Mouse (Mus musculus): ENCODE measurements around the gene Dnaic1. TPM values are rescaled to one million over a fixed set of nuclear protein-coding genes. Genes with fewer than 3 reads are reported as not detected.

Dnaic1 gene
- polyA plus RNA-seq, 1 experiment from 2014 or later, result 5.1 TPM

DNA sequence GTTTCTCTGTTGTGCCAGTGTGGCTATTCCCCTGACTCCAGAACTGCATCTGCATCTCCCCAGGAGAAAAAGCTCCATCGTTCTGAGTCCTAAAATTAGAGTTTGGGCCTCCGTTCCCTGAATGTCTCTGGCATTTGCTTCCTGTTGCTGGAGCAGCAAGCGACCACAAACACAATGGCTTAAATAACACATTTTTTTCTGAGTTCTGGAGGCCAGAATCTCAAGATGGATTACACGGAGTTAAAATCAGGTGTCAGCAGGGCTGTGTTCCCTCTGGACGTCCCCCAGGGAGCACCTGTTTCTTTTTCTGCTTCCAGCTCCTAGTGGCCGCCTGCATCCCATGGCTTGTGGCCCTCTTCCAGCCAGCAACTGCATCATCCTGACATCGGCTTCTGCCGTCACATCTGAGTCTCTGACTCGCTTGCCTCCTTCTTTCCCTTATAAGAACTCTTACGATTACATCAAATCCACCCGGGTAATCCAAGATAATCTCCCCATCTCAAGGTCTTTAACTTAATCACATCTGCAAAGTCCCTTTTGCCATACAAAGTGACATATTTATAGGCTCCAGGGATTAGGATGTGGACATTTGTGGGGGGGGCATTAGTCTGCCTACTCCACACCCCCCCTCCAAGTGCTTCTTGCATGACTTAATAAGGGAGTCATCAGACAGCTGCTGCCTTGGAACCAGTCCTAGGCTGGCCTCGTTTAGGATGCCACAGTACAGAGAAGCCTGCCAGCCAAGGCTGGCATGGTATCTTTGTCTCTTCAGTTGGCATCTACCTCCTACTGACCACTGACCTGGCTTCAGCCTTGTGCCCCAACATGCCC lies 49.6 kb downstream of the Dnaic1 start:
- Histone ChIP-seq H3K4me1 (ENCODE audit: control insufficient read depth, insufficient read depth, low read length) (peaks cover 8% of the 10 kb centered on the region), H3K36me3 (ENCODE audit: control insufficient read depth, insufficient read depth, low read length) (no peaks in the 10 kb centered on the region), H3K4me3 (replicated peaks; ENCODE audit: low read length) (no peak overlapping the region), H3K27ac (ENCODE audit: low read length) (peak overlapping the region; percentile 56), H3K9me3 (replicated peaks; ENCODE audit: control insufficient read depth, low read length) (no peaks in the 10 kb centered on the region), H3K27me3 (ENCODE audit: control insufficient read depth, insufficient read depth, low read length) (no peaks in the 10 kb centered on the region; the same call in 1 of the 2 replicates), H3K4me2 (ENCODE audit: low read depth, low read length) (no peak overlapping the region), H3K9ac (ENCODE audit: low read length) (no peak overlapping the region)
- peak; percentile 71 for ATAC-seq (ENCODE audit: insufficient read depth, low FRiP score)
- 38% methylated on average over 12 of the region's 12 CpGs for WGBS

DNA sequence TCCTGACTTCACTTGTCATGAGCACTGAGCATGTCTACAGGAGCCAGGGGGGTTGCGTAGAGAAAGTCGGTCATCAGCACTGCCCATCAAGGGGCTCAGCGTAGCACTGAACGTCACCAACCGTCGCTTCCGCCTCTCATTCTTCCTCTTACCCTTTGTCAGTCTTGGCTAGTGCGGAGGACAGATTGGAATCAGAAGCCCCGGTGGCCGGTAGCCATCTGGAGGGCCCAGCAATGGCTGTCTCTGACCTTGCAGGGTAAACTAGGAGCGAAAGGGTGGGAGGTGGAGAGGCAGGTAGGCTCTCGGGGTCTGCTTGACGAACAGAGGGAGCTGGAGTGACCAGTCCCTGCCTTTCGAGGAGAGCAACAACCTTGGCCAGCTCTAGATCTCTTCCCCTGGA lies 52.5 kb downstream of the Dnaic1 start:
- Histone ChIP-seq H3K36me3 (ENCODE audit: control insufficient read depth, insufficient read depth, low read length) (no peaks in the 10 kb centered on the region), H3K9me3 (replicated peaks; ENCODE audit: control insufficient read depth, low read length) (no peaks in the 10 kb centered on the region), H3K27me3 (ENCODE audit: control insufficient read depth, insufficient read depth, low read length) (no peaks in the 10 kb centered on the region; the same call in 1 of the 2 replicates), H3K4me1 (ENCODE audit: control insufficient read depth, insufficient read depth, low read length) (peaks cover 4% of the 10 kb centered on the region), H3K4me3 (replicated peaks; ENCODE audit: low read length) (no peak overlapping the region), H3K9ac (ENCODE audit: low read length) (no peak overlapping the region), H3K27ac (ENCODE audit: low read length) (no peak overlapping the region), H3K4me2 (ENCODE audit: low read depth, low read length) (no peak overlapping the region)
- WGBS, result 88% methylated on average over 14 of the region's 14 CpGs
- no peak for ATAC-seq (ENCODE audit: insufficient read depth, low FRiP score)

DNA sequence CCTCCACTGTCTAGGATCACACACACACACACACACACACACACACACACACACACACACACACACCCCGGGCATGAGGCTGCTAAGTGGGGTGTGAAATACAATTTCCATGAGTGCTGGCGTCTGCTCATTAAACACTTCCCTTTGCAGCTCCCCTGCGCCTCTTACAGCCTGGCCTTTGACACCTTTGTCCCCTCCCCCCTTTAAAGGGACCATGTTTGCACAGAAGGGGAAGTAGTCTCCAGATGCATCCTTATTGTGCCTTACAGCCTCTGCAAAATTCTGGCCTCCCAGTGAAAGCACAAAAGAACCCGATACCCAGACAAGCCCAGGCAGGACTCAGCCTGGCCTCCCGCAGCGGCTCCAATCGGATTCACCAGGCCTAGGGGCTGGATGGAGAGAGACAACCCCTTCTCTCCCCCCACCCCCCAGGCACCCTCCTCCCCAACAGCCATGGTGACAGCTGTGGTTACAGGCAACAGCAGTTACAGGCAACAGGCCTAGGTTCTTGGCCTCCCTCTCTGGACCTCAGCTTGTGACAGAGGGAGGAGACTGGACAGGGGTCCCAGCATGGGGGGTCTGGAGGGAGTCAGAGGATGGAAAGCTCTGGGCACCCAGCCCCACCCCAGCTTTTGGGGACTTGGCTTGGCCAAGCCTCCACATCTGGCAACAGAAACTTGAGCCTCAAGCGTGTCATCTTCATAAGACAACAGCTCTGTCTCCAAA lies 58.8 kb downstream of the Dnaic1 start:
- Histone ChIP-seq H3K9me3 (replicated peaks; ENCODE audit: control insufficient read depth, low read length) (no peaks in the 10 kb centered on the region), H3K4me3 (replicated peaks; ENCODE audit: low read length) (no peak overlapping the region), H3K27me3 (ENCODE audit: control insufficient read depth, insufficient read depth, low read length) (no peaks in the 10 kb centered on the region), H3K9ac (ENCODE audit: low read length) (no peak overlapping the region), H3K27ac (ENCODE audit: low read length) (peak overlapping the region; percentile 52), H3K4me1 (ENCODE audit: control insufficient read depth, insufficient read depth, low read length) (peaks cover 34% of the 10 kb centered on the region), H3K4me2 (ENCODE audit: low read depth, low read length) (no peak overlapping the region), H3K36me3 (ENCODE audit: control insufficient read depth, insufficient read depth, low read length) (no peaks in the 10 kb centered on the region)
- ATAC-seq (ENCODE audit: insufficient read depth, low FRiP score), result peak; percentile 82
- 13% methylated on average over 8 of the region's 8 CpGs for WGBS

DNA sequence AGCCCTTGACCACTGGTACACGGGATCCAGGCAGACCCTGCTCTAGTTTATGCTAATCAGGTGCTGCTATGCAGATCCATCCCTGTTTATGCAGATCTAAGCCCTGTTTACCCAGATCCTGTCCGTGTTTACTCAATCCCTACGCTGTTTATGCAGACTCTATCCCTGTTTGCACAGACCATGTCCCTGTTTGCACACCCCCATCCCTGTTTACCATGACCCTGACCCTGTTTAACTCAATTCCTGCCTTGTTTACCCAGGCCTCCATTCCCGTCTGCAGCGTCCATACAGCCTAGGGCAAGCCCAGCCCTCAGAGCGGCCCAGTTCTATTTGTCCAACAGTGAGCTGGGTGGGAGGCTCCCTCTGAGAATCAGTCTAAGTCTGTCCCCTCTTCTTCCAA lies 60.6 kb downstream of the Dnaic1 start:
- 0 out of 2 replicates have a peak, but pooled peaks have one; percentile 41 for ATAC-seq (ENCODE audit: insufficient read depth, low FRiP score)
- Histone ChIP-seq H3K4me3 (replicated peaks; ENCODE audit: low read length) (no peak overlapping the region), H3K36me3 (ENCODE audit: control insufficient read depth, insufficient read depth, low read length) (no peaks in the 10 kb centered on the region), H3K9me3 (replicated peaks; ENCODE audit: control insufficient read depth, low read length) (no peaks in the 10 kb centered on the region), H3K27me3 (ENCODE audit: control insufficient read depth, insufficient read depth, low read length) (no peaks in the 10 kb centered on the region), H3K4me1 (ENCODE audit: control insufficient read depth, insufficient read depth, low read length) (peaks cover 34% of the 10 kb centered on the region), H3K9ac (ENCODE audit: low read length) (no peak overlapping the region), H3K4me2 (ENCODE audit: low read depth, low read length) (no peak overlapping the region), H3K27ac (ENCODE audit: low read length) (peak overlapping the region; percentile 44; the same call in 1 of the 2 replicates)
- 28% methylated on average over 6 of the region's 6 CpGs for WGBS

DNA sequence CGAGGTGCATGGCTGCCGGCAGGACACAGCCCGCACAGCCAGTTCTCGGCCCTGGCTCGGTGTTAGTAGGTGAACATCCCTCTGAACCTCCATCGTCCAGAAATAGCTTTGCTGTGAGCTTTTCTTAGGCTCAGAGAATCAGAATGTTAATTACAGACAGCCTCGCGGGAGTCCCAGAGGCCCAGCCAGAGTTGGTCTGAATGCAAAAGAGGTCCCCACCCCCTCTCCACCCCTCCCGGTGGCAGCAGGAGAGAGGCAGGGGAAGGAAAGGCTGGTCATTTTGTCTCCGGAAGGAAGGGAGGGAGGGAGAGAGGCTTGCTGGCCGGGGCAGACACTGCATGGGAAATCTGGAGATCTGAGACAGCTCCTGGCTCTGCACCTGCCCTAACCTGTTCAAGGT lies 61.8 kb downstream of the Dnaic1 start:
- Histone ChIP-seq H3K4me3 (replicated peaks; ENCODE audit: low read length) (no peak overlapping the region), H3K9me3 (replicated peaks; ENCODE audit: control insufficient read depth, low read length) (no peaks in the 10 kb centered on the region), H3K9ac (ENCODE audit: low read length) (peak overlapping the region; percentile 20; the same call in 1 of the 2 replicates), H3K27ac (ENCODE audit: low read length) (peak overlapping the region; percentile 43), H3K27me3 (ENCODE audit: control insufficient read depth, insufficient read depth, low read length) (no peaks in the 10 kb centered on the region), H3K4me2 (ENCODE audit: low read depth, low read length) (peak overlapping the region; percentile 22; the same call in 1 of the 2 replicates), H3K36me3 (ENCODE audit: control insufficient read depth, insufficient read depth, low read length) (no peaks in the 10 kb centered on the region), H3K4me1 (ENCODE audit: control insufficient read depth, insufficient read depth, low read length) (peaks cover 40% of the 10 kb centered on the region)
- WGBS, result 7% methylated on average over 11 of the region's 11 CpGs
- peak; percentile 14; the same call in 1 of the 2 replicates for ATAC-seq (ENCODE audit: insufficient read depth, low FRiP score)

DNA sequence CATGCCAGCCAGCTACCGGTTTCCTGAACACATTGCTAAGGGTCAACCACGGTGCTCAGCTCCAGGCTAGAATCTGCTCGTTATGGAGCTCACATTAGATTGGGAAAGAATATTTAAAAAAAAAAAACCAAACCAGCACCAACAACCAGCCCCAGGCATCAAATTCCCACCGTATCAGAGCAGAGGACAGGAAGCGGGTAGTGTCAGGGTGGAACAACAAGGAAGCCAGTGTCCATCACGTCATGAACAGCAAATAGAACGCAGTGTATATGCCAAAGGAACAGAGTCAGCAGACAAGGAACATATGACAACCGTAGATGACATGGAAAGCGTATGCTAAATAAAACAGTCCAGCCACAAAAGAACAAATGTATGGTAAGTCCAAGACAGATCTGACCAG lies 63.4 kb downstream of the Dnaic1 start:
- H3K27me3 ChIP-seq (ENCODE audit: control insufficient read depth, insufficient read depth, low read length), result no peaks in the 10 kb centered on the region
- no peak overlapping the region for H3K9ac ChIP-seq (ENCODE audit: low read length)
- no peaks in the 10 kb centered on the region for H3K9me3 ChIP-seq (replicated peaks; ENCODE audit: control insufficient read depth, low read length)
- H3K4me1 ChIP-seq (ENCODE audit: control insufficient read depth, insufficient read depth, low read length), result peaks cover 40% of the 10 kb centered on the region
- no peak overlapping the region for H3K4me3 ChIP-seq (replicated peaks; ENCODE audit: low read length)
- WGBS, result 74% methylated on average over 9 of the region's 9 CpGs
- no peak for ATAC-seq (ENCODE audit: insufficient read depth, low FRiP score)
- H3K4me2 ChIP-seq (ENCODE audit: low read depth, low read length), result no peak overlapping the region
- H3K36me3 ChIP-seq (ENCODE audit: control insufficient read depth, insufficient read depth, low read length), result no peaks in the 10 kb centered on the region
- no peak overlapping the region for H3K27ac ChIP-seq (ENCODE audit: low read length)

DNA sequence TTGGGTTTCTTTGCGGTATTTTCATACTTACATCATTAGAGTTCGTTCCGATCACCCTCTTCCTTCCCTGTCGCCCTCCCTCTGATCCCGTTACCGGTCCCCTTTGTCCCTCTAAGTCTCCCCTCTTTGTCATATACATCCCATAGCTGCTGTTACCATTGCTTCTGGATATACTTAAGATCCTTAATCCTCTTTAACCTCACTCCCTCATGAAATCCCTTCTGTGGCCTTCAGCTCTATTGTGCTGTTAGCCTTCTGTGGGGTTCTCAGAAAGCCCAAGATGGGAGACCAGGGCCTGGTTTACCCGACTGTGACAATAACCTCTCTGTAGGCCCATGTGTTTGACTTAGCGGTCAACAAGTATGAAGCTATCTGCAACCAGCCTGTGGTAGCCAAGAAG lies 65.1 kb downstream of the Dnaic1 start:
- Histone ChIP-seq H3K4me1 (ENCODE audit: control insufficient read depth, insufficient read depth, low read length) (peaks cover 31% of the 10 kb centered on the region), H3K27ac (ENCODE audit: low read length) (no peak overlapping the region), H3K9ac (ENCODE audit: low read length) (no peak overlapping the region), H3K4me2 (ENCODE audit: low read depth, low read length) (no peak overlapping the region), H3K4me3 (replicated peaks; ENCODE audit: low read length) (no peak overlapping the region), H3K27me3 (ENCODE audit: control insufficient read depth, insufficient read depth, low read length) (no peaks in the 10 kb centered on the region), H3K9me3 (replicated peaks; ENCODE audit: control insufficient read depth, low read length) (no peaks in the 10 kb centered on the region), H3K36me3 (ENCODE audit: control insufficient read depth, insufficient read depth, low read length) (no peaks in the 10 kb centered on the region)
- no peak for ATAC-seq (ENCODE audit: insufficient read depth, low FRiP score)
- 92% methylated on average over 8 of the region's 8 CpGs for WGBS

DNA sequence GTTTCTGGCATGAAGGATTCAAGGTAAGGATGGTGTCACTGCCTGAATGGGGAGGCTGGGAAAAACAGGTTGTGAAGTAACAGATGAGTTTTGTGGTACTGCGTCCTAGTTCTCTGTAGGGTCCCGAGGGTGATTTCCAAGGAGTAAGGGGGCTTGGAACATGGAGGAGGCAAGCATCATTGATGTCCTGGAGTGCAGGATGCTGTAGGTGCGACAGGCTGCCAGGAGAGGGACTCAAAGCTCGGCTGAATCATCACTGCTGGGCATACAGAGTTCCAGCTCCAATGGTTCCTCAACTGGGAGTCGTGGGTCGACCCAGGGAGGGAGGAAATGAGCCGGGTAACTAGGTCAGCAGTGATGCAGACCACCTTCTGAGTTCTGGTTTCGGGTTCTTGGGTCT lies 65.6 kb downstream of the Dnaic1 start:
- no peak overlapping the region for H3K4me2 ChIP-seq (ENCODE audit: low read depth, low read length)
- no peak for ATAC-seq (ENCODE audit: insufficient read depth, low FRiP score)
- H3K4me3 ChIP-seq (replicated peaks; ENCODE audit: low read length), result no peak overlapping the region
- H3K36me3 ChIP-seq (ENCODE audit: control insufficient read depth, insufficient read depth, low read length), result no peaks in the 10 kb centered on the region
- no peak overlapping the region for H3K27ac ChIP-seq (ENCODE audit: low read length)
- 67% methylated on average over 8 of the region's 8 CpGs for WGBS
- H3K27me3 ChIP-seq (ENCODE audit: control insufficient read depth, insufficient read depth, low read length), result no peaks in the 10 kb centered on the region
- no peak overlapping the region for H3K9ac ChIP-seq (ENCODE audit: low read length)
- no peaks in the 10 kb centered on the region for H3K9me3 ChIP-seq (replicated peaks; ENCODE audit: control insufficient read depth, low read length)
- peaks cover 33% of the 10 kb centered on the region; the same call in 1 of the 2 replicates for H3K4me1 ChIP-seq (ENCODE audit: control insufficient read depth, insufficient read depth, low read length)

DNA sequence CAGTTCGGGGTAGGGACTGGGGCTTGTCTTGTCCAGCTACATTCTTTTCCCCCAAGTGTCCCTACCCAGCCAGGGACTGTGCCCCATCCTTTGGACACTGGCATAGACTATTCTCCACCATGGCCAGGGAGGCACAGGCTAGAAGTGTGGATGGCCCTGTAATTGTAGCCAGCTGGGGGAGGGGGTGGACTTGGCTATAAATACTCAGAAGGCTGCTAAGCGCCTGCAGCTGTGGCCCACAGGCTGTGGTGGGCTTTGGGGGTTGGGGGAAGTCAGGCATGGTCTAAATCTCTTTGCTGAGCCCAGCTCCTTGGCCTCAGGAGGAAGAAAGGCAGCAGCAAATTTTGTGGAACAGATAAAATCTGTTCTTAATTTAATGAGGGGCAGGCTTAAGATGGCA lies 66.3 kb downstream of the Dnaic1 start:
- no peak for ATAC-seq (ENCODE audit: insufficient read depth, low FRiP score)
- H3K27me3 ChIP-seq (ENCODE audit: control insufficient read depth, insufficient read depth, low read length), result no peaks in the 10 kb centered on the region
- 62% methylated on average over 2 of the region's 2 CpGs for WGBS
- peaks cover 28% of the 10 kb centered on the region; the same call in 1 of the 2 replicates for H3K4me1 ChIP-seq (ENCODE audit: control insufficient read depth, insufficient read depth, low read length)
- no peaks in the 10 kb centered on the region for H3K9me3 ChIP-seq (replicated peaks; ENCODE audit: control insufficient read depth, low read length)
- H3K4me2 ChIP-seq (ENCODE audit: low read depth, low read length), result no peak overlapping the region
- H3K36me3 ChIP-seq (ENCODE audit: control insufficient read depth, insufficient read depth, low read length), result no peaks in the 10 kb centered on the region
- H3K9ac ChIP-seq (ENCODE audit: low read length), result no peak overlapping the region
- H3K4me3 ChIP-seq (replicated peaks; ENCODE audit: low read length), result no peak overlapping the region
- peak overlapping the region; percentile 43; the same call in 1 of the 2 replicates for H3K27ac ChIP-seq (ENCODE audit: low read length)

Measured in stomach, embryonic 16.5 days (tissue).